Mouse (Mus musculus): Measurements from ENCODE around the gene Trio. TPM values are rescaled to one million over a fixed set of nuclear protein-coding genes. Genes with fewer than 3 reads are reported as not detected.
A peak's percentile ranks its signal among the peaks of the same experiment; 100 is the strongest.

Gene Trio
- total and polyA plus RNA-seq, 2 experiments from 2014 or later = 19.9 to 197 TPM

DNA sequence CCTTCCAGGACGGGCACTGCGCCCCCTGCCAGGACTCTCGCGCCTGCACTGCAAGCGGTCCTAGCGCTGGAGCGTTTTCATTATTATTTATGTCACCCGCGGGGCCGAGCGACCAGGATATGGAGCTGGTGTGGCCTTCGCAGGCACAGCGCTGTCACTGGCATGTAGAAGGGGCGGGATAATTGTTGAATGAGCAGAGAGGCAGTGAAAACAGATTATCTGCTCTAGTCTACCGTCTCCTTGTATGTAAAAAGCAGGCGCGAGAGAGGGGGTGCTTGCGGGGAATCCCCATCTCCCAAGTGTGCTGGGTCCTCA is 476 bp upstream of the Trio start:
- no peak for ATAC-seq
- Histone ChIP-seq H3K27ac (peak overlapping the region; percentile 98), H3K9me3 (ENCODE audit: low read length) (no peaks in the 10 kb centered on the region), H3K4me2 (ENCODE audit: low read depth, low read length) (peak overlapping the region; percentile 80), H3K4me3 (ENCODE audit: low read length) (peak overlapping the region; percentile 76), H3K4me1 (ENCODE audit: insufficient read depth, low read length) (peaks cover 20% of the 10 kb centered on the region), H3K36me3 (ENCODE audit: insufficient read depth, low read length) (no peaks in the 10 kb centered on the region), H3K27me3 (ENCODE audit: insufficient read depth, low read length) (no peaks in the 10 kb centered on the region), H3K9ac (replicated peaks; ENCODE audit: low read length) (peak overlapping the region; percentile 99)
- TF ChIP-seq CTCF (IDR thresholded peaks at IDR 0.05; ENCODE audit: low read depth) = peak; percentile 78
- WGBS = under 1% methylated on average over 18 of the region's 18 CpGs
- DNase-seq (ENCODE audit: low spot score) = no peak

DNA sequence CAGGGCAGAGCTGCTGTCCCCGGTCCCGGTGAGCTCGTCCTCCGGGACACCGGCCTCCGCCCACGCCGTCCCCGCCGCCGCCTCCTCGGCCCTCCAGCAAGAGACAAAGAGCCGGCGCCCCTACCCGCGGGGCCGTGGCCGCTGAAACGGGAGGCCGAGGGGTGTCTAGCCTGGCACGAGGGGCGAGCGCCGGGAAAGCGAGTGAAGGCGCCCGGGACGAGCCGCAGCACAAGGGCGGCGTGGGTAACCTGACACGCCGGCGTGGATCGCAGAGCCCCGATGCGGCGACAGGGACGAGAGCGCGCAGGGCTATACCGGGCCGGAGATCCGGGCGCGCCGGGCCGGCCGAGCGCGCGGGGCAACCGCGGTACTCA is 696 bp downstream of the Trio start:
- WGBS = 1% methylated on average over 52 of the region's 54 CpGs
- Histone ChIP-seq H3K9ac (replicated peaks; ENCODE audit: low read length) (peak overlapping the region; percentile 99), H3K27ac (peak overlapping the region; percentile 98), H3K4me1 (ENCODE audit: insufficient read depth, low read length) (peaks cover 26% of the 10 kb centered on the region), H3K9me3 (ENCODE audit: low read length) (no peaks in the 10 kb centered on the region), H3K36me3 (ENCODE audit: insufficient read depth, low read length) (no peaks in the 10 kb centered on the region), H3K4me2 (ENCODE audit: low read depth, low read length) (peak overlapping the region; percentile 80), H3K27me3 (ENCODE audit: insufficient read depth, low read length) (no peaks in the 10 kb centered on the region), H3K4me3 (ENCODE audit: low read length) (peak overlapping the region; percentile 76)
- no peak for TF ChIP-seq CTCF (IDR thresholded peaks at IDR 0.05; ENCODE audit: low read depth)
- peak; percentile 56 for DNase-seq (ENCODE audit: low spot score)
- ATAC-seq = peak; percentile 16

DNA sequence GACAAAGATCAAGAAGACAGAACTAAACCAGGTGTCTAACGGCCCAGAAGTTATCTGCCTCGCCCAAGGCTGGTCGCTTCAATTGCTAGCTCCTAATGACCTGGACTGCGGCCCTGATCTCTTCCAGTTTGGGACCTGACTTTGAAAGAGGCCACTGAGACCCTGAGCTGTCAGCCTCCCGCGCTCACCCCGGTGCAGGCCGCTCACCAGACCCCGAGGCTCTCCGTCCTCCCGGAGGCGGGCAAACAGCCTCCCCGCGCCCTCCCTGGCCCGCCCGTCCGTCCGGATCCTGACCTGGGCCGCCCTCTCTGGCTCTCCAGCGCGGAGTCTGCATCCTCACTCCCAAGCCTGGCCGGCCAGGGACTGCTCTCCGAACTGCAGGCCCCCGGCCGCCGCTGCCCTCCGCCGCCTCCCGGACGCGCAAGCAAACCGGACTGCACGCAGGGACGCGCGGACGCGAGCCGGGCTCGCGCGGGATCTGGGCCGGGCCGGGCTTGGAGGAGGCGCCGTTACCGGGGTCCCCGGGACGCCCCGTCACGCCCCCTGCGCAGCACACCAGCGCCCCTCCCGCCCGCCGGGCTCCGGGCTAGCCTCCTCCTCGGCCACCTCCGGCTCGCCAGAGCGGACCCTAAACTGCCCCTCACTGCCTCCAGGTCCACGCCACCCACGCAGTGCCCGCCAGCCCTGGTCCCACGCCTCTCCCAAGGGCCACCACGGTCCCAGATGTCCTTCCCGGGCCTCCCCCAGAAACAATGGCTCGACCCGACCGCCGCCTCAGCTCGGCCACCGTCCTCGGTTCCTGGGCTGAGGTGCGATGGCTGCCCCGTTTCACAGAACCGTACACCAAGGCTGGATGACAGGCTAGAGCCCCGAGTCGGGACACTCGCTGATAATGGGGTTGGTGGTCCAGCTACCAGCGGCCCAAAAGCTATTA is 1.4 kb downstream of the Trio start:
- H3K36me3 ChIP-seq (ENCODE audit: insufficient read depth, low read length) = no peaks in the 10 kb centered on the region
- H3K27ac ChIP-seq = peak overlapping the region; percentile 98
- no peaks in the 10 kb centered on the region for H3K9me3 ChIP-seq (ENCODE audit: low read length)
- peak; percentile 57 for ATAC-seq
- peak overlapping the region; percentile 80 for H3K4me2 ChIP-seq (ENCODE audit: low read depth, low read length)
- 1% methylated on average over 72 of the region's 81 CpGs for WGBS
- H3K4me3 ChIP-seq (ENCODE audit: low read length) = peak overlapping the region; percentile 76
- peak overlapping the region; percentile 99 for H3K9ac ChIP-seq (replicated peaks; ENCODE audit: low read length)
- no peaks in the 10 kb centered on the region for H3K27me3 ChIP-seq (ENCODE audit: insufficient read depth, low read length)
- no peak for TF ChIP-seq CTCF (IDR thresholded peaks at IDR 0.05; ENCODE audit: low read depth)
- peak; percentile 78 for DNase-seq (ENCODE audit: low spot score)
- peaks cover 28% of the 10 kb centered on the region for H3K4me1 ChIP-seq (ENCODE audit: insufficient read depth, low read length)

DNA sequence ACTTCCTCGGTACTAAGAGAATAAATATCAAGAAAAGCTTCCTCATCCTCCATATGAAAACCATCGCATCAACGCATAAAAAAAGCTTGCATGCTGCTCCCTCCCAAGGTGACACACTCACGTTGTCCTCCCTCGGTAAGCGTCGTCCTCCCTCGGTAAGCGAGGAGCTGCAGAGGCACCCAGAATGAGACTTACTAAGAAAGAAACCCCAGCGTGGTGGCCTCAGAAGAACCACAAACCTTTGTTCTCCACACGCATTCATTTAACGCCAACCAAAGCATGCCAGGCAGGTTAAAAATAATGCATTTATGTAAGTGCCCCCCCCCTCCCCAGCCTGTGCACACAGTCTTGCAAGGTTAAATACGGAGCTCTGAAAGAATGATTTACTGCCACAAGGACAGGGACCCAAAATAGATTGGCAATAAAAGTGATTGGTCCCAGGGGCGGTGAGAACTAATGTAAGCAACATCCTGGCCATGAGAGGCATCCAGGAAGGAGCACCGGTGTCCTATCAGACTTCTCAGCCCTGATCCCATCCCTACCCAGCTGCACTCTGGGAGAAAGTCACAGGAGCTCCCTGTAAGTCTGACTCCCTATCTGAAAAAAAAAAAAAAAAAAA is 3.9 kb downstream of the Trio start:
- Histone ChIP-seq H3K27me3 (ENCODE audit: insufficient read depth, low read length) (no peaks in the 10 kb centered on the region), H3K4me3 (ENCODE audit: low read length) (peak overlapping the region; percentile 21; the same call in 1 of the 2 replicates), H3K27ac (no peak overlapping the region), H3K4me2 (ENCODE audit: low read depth, low read length) (peak overlapping the region; percentile 80), H3K9ac (replicated peaks; ENCODE audit: low read length) (no peak overlapping the region), H3K4me1 (ENCODE audit: insufficient read depth, low read length) (peaks cover 28% of the 10 kb centered on the region), H3K36me3 (ENCODE audit: insufficient read depth, low read length) (no peaks in the 10 kb centered on the region), H3K9me3 (ENCODE audit: low read length) (no peaks in the 10 kb centered on the region)
- no peak for DNase-seq (ENCODE audit: low spot score)
- no peak for TF ChIP-seq CTCF (IDR thresholded peaks at IDR 0.05; ENCODE audit: low read depth)
- WGBS = 9% methylated on average over 15 of the region's 15 CpGs
- ATAC-seq = no peak

DNA sequence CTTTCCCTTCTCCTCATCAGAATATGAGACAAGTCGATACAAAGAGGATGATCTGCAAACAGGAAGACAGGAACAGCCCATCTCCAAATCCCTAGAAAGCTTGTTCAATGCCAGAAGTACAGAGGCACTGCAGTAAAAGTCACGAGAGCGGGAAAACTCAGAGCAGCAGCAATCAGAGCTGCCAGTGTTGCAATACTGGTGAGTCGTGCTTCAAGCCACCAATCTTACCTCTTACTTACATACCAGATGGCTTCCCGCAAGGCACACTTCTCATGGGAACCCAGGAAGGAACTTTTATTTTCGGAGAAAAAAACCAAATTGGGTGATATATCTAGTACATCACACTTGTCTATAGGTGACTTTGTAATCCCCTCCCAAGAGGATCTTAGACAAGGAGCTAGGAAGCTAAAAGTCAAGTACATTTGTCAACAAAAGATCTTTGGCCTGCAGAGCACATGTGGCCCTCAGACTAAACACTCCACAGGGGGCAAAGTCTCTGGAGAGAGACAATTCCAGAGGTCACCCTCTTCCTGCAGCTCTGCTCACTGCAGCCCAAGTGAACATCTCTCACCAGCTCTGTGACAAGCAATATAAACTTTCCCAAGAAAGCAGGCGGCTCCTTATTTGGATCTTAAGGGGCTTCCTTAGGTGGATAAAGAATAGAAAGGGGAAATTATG is 6.1 kb downstream of the Trio start:
- H3K36me3 ChIP-seq (ENCODE audit: insufficient read depth, low read length) = no peaks in the 10 kb centered on the region
- no peak for TF ChIP-seq CTCF (IDR thresholded peaks at IDR 0.05; ENCODE audit: low read depth)
- H3K9me3 ChIP-seq (ENCODE audit: low read length) = no peaks in the 10 kb centered on the region
- no peak overlapping the region for H3K9ac ChIP-seq (replicated peaks; ENCODE audit: low read length)
- ATAC-seq = no peak
- no peak for DNase-seq (ENCODE audit: low spot score)
- H3K27me3 ChIP-seq (ENCODE audit: insufficient read depth, low read length) = no peaks in the 10 kb centered on the region
- peaks cover 28% of the 10 kb centered on the region for H3K4me1 ChIP-seq (ENCODE audit: insufficient read depth, low read length)
- 61% methylated on average over 7 of the region's 7 CpGs for WGBS
- no peak overlapping the region for H3K27ac ChIP-seq
- H3K4me2 ChIP-seq (ENCODE audit: low read depth, low read length) = no peak overlapping the region
- H3K4me3 ChIP-seq (ENCODE audit: low read length) = no peak overlapping the region

DNA sequence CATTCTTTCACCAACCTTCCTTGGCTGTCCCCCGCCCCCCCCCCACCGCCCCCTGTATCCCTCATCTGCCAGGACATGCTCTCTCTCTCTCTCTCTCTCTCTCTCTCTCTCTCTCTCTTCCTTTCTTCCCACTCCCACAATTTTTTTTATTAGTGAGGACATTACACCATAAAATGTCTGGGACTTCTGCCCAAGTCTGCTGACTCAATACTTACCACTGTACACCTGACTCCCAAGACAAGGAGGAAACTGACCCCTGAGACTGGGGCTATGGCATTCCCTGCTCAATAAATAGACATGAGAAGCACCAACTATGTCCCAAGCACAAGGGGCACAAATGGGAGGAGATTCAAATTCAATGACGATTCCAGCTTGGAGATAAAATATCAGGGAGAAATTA is 18.1 kb downstream of the Trio start:
- 63% methylated on average over 3 of the region's 3 CpGs for WGBS
- no peak for TF ChIP-seq CTCF (IDR thresholded peaks at IDR 0.05; ENCODE audit: low read depth)

More for the DNA sequence above, 18.1 kb downstream of the Trio start:
- ATAC-seq (no peak), DNase-seq (ENCODE audit: low spot score) (no peak)
- Histone ChIP-seq H3K4me3 (ENCODE audit: low read length) (no peak overlapping the region), H3K27me3 (ENCODE audit: insufficient read depth, low read length) (no peaks in the 10 kb centered on the region), H3K4me2 (ENCODE audit: low read depth, low read length) (no peak overlapping the region), H3K36me3 (ENCODE audit: insufficient read depth, low read length) (no peaks in the 10 kb centered on the region), H3K4me1 (ENCODE audit: insufficient read depth, low read length) (peaks cover 12% of the 10 kb centered on the region), H3K9me3 (ENCODE audit: low read length) (no peaks in the 10 kb centered on the region), H3K9ac (replicated peaks; ENCODE audit: low read length) (no peak overlapping the region), H3K27ac (no peak overlapping the region)

Measured in hindbrain, postnatal 0 days (tissue).